Mouse (Mus musculus): ENCODE data around the gene Gm7029.
A peak's percentile ranks its signal among the peaks of the same experiment; 100 is the strongest.

Gm7029 gene

DNA sequence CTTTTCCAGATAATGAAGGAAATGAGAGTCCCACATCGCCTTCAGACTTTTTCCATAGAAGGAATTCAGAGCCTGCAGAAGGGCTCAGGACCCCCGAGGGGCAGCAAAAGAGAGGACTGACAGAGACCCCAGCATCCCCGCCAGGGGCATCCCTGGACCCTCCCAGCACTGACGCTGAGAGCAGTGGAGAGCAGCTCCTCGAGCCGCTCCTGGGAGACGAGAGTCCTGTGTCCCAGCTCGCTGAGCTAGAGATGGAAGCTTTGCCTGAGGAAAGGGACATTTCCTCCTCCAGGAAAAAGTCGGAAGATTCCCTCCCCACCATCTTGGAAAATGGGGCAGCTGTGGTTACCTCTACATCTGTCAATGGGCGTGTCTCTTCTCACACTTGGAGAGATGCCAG, 39.6 kb downstream of the Gm7029 start:
- DNase-seq (ENCODE audit: low spot score in 2 of 2): no peak

DNA sequence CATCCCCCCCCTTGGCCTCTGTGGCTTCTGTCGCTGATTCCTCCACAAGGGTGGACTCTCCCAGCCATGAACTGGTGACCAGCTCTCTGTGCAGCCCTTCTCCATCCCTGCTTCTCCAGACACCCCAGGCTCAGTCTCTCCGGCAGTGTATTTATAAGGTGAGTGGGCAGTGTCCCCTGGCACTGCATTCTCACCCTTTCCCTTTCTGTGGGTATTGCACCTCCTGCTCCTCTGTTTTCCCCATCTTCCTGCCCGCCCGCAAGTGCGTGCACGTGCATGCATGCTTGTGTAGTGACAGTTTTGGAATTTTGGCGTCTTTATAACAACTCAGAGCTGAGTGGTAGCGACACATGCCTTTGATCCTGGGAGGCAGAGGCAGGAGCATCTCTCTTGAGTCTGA, 40.3 kb downstream of the Gm7029 start:
- no peak for DNase-seq (ENCODE audit: low spot score in 2 of 2)

DNA sequence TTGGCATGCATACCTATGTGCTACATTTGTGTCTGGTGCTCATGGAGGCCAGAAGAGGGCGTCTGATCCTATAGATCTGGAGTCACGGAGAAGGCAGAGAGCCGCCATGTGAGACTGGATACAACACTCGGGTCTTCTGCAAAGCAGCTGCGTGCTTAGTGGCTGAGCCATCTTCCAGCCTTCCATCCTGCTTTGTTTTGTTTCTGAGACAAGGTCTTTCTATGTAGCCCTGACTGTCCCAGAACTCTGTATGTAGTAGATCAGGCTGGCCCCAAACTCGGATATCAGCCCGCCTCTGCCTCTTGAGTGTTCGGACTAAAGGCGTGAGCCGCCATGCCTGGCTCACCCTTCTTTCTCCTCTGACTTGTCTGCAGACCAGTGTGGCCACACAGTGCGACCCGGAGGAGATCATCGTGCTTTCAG, 41.3 kb downstream of the Gm7029 start:
- no peak for DNase-seq (ENCODE audit: low spot score in 2 of 2)

- DNase-seq (ENCODE audit: low spot score in 2 of 2): peak; percentile 91 to 94
These were observed 42.1 kb downstream of the Gm7029 start, which contains the start of the genes Tapbp and Zbtb22 for GRCm38 (mm10) chr17:33915671-33916250. Gene Tapbp, plus strand, starts transcription at chr17:33915899. Gene Zbtb22, plus strand, starts transcription at chr17:33915904.

GRCm38 (mm10) chr17:33916294-33916693, 42.7 kb downstream of the Gm7029 start:
- no peak for DNase-seq (ENCODE audit: low spot score in 2 of 2)

- DNase-seq (ENCODE audit: low spot score in 2 of 2): no peak
These were observed 43.4 kb downstream of the Gm7029 start for GRCm38 (mm10) chr17:33916847-33917655.

GRCm38 (mm10) chr17:33917656-33918292, 44.1 kb downstream of the Gm7029 start:
- no peak for DNase-seq (ENCODE audit: low spot score in 2 of 2)

DNA sequence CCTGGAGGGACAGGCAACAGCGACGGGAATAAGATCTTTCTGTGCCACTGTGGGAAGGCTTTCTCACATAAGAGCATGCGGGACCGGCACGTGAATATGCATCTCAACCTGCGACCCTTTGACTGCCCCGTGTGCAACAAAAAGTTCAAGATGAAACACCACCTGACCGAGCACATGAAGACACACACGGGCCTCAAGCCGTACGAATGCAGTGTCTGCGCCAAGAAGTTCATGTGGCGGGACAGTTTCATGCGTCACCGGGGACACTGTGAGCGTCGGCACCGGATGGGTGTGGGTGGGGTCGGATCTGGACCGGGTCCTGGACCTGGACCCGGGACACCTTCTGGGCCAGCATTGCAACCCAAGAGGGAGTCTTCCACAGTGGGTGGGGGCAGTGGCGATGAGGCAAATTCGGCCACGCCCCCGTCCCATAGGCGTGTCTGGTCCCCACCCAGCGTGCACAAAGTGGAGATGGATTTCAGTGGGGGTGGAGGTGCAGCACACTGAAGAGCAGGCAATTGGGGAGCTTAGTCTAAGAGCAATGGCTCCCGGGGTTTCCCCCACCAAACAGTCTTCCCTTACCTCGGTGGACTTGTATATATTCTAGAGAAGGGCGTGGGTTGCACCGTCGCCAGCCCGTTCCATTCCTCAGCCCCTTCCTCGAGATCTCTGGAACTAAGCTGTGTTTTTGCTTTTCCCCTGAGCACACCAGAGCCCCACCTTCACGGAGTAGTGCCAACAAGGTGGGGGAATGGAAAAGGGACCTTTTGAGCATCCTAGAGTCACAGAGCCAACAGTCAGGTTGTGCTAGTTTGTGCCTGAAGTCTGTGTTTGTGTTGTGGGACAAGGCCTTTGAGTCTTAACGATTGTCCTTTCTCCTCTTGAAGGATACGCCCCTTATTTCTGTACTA, 44.9 kb downstream of the Gm7029 start:
- peak in 1 of 2 experiments; percentile 2 for DNase-seq (ENCODE audit: low spot score in 2 of 2)

DNA sequence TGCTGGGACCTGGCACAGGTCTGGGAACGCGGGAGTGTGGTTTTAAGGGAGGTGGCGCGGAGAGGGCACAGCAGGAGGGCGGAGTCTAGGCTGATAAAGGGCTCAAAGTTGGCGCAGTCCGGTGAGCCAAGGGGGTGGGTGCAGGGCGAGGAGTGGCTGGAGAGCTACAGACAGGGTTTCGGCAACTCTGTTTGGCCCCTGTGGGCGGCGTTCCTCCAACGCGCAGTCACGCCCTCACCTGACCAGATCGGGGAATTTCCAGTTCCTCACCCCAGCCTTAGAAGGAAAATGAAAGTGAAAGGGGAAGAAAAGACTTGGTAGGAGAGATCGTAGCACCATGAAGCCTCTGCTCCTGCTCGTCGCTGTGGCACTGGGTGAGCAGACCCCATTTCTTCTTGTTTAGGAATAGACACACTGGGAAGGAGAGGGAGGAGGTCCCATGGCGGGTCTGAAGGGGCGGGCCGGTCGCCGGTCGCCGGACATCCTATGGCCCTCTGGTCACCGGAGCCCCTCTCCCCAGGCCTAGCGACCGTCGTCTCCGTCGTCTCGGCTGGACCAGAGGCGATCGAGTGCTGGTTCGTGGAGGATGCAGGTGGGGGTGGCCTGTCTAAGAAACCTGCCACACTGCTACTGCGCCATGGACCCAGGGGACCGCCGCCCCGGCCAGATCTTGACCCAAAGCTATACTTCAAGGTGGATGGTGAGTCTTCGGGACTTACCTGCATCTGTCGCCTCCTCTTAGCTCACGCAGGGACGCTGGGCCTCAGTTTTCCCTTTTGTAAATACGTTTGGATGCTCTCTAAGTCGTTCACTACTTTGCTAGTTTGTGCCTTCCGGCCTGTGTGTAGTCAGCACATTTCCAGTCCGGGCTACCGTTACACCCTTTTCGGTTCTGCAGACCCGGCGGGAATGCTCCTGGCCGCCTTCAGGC, 46.0 kb downstream of the Gm7029 start:
- DNase-seq (ENCODE audit: low spot score in 2 of 2): no peak

- DNase-seq (ENCODE audit: low spot score in 2 of 2): peak; percentile 67 to 70
These were observed 46.9 kb downstream of the Gm7029 start for GRCm38 (mm10) chr17:33920282-33921097.

GRCm38 (mm10) chr17:33921361-33921760, 47.7 kb downstream of the Gm7029 start:
- DNase-seq (ENCODE audit: low spot score in 2 of 2): no peak
